ENCODE assay signal across 8 mouse cellular contexts in the genomic region with DNA sequence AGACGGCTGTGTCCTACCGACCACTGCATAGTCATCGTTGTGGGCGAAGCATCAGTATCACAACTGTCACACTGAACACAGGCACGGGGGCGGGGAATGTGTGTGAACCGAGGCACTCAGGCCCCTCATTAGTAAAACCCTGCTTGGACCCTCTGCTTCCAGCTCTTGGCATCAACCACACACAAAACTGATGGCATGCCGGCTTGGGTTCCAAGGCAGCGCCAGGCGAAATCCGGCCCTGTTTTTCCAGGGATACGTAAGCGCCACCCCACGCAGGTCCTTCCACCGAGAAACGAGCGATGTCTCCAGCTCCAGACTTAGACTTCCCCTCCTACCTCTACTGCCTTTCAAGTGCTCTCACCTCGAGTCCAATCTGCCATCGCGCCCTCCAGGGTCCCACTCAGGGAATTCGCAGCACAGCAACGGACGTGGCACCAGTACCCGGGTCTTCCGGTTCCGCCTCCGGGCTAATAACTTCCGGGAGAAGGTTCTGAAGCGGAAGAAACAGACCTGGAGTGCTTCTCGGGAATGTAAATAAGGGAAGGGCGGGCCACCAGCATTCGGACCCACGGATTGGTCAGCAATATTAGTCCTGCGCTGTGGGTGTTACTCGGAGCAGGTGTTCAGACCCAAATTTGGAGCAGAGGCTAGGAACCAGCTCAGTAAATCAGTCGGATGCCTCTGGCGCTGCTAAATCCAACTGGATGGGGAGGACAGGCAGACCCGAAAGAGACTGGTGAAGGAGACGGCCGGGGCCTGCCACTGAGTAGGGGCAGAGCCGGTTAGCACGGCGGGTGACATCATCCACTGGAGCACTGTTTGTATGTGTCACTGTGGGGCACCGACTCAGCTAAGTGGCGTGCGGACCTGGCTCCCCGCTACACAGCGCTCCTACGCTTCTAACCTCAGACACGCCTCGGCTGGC. TPM values are rescaled to one million over a fixed set of nuclear protein-coding genes. Genes with fewer than 3 reads are reported as not detected.
A peak's percentile ranks its signal among the peaks of the same experiment; 100 is the strongest.
DNase-seq lines count a peak whose midpoint lies in the region; ATAC-seq and TF ChIP-seq lines count a peak whose summit lies in the region.

A gene (minus strand): TSS at position 472 of the 925 bp plus-strand sequence.

- no peak for TF ChIP-seq CTCF in gastrocnemius, adult 2 months (IDR thresholded peaks at IDR 0.05)
- peak; percentile 40; the same call in 1 of the 2 replicates for TF ChIP-seq CTCF in hindbrain, postnatal 0 days (IDR thresholded peaks at IDR 0.05; ENCODE audit: low read depth)
- TF ChIP-seq CTCF in left cerebral cortex, adult 2 months (IDR thresholded peaks at IDR 0.05), result no peak

- peak; percentile 66 for ATAC-seq in common myeloid progenitor, adult 5-6 weeks (replicated peaks; ENCODE audit: low read depth, poor library complexity, severe bottlenecking)
- peak; percentile 83 for ATAC-seq in hindbrain, postnatal 0 days
- ATAC-seq in megakaryocyte, adult 5-6 weeks (ENCODE audit: poor library complexity, severe bottlenecking), result peak; percentile 62

- no peaks in the 10 kb centered on the region for H3K27me3 ChIP-seq in hindbrain, postnatal 0 days (ENCODE audit: insufficient read depth, low read length)

- WGBS in hindbrain, postnatal 0 days, result 1% methylated on average over 51 of the region's 51 CpGs

- H3K4me3 ChIP-seq in gastrocnemius, adult 2 months, result peak within 1 kb of the TSS; percentile 96
- peak within 1 kb of the TSS; percentile 88 for H3K4me3 ChIP-seq in hindbrain, postnatal 0 days (ENCODE audit: low read length)
- peak within 1 kb of the TSS; percentile 75 for H3K4me3 ChIP-seq in left cerebral cortex, adult 2 months

- H3K9me3 ChIP-seq in hindbrain, postnatal 0 days (ENCODE audit: low read length), result no peaks in the 10 kb centered on the region

- H3K9ac ChIP-seq in hindbrain, postnatal 0 days (replicated peaks; ENCODE audit: low read length), result peak within 1 kb of the TSS; percentile 80

- intact Hi-C loops in gastrocnemius, adult 2 months (cut with DNase I), result loop anchor here (2.0 kb wide), 2 partner anchors 25 to 47 kb away; a partner anchor contains a TSS
- intact Hi-C loops in left cerebral cortex, adult 2 months (cut with DNase I), result loop anchor here (5.0 kb wide), 1 partner anchor 316 kb away; a partner anchor contains a TSS

- peaks cover 23% of the 10 kb centered on the region for H3K4me1 ChIP-seq in hindbrain, postnatal 0 days (ENCODE audit: insufficient read depth, low read length)

- DNase-seq in WW6 (ENCODE audit: low read depth, low spot score), result peak; percentile 79
- DNase-seq in gastrocnemius, adult 2 months, result peak; percentile 91
- DNase-seq in hindbrain, postnatal 0 days (ENCODE audit: low spot score), result peak; percentile 94
- DNase-seq in left cerebral cortex, adult 2 months (ENCODE audit: extremely low spot score in 1 of 2, low spot score in 2 of 2), result peak; percentile 74 to 82
- peak; percentile 84 to 89 for DNase-seq in right cerebral cortex, adult 2 months (ENCODE audit: low spot score in 2 of 2)
- DNase-seq in urinary bladder, postnatal 14 days (ENCODE audit: low spot score), result peak; percentile 87

- peak within 1 kb of the TSS; percentile 97 for H3K4me2 ChIP-seq in hindbrain, postnatal 0 days (ENCODE audit: low read depth, low read length)

- peak within 1 kb of the TSS; percentile 99 for H3K27ac ChIP-seq in gastrocnemius, adult 2 months
- peak within 1 kb of the TSS; percentile 96 for H3K27ac ChIP-seq in hindbrain, postnatal 0 days
- peak within 1 kb of the TSS; percentile 90 for H3K27ac ChIP-seq in left cerebral cortex, adult 2 months

- H3K36me3 ChIP-seq in hindbrain, postnatal 0 days (ENCODE audit: insufficient read depth, low read length), result peaks cover 49% of the 10 kb centered on the region; the same call in 1 of the 2 replicates

RNA-seq across cellular contexts. Expression of the gene that starts here (rescaled TPM):
- 0.50 TPM in 1 of 2 replicates, not detected in the other for total RNA-seq in common myeloid progenitor, adult 5-6 weeks (2017)
- not detected for total RNA-seq in gastrocnemius, adult 2 months (2021)
- 0.47 and 1.9 TPM in 2 replicates for total RNA-seq in hindbrain, postnatal 0 days (2014; rRNA removed)
- not detected in 2 replicates for polyA plus RNA-seq in hindbrain, postnatal 0 days (2015; fragmentation: Nextera tagmentation; extraction: Ambion mirVana)
- total RNA-seq in left cerebral cortex, adult 2 months (2021), result 1 to 10 TPM; 1.5 to 2.6 TPM
- not detected in 2 replicates for total RNA-seq in megakaryocyte, adult 5-6 weeks (2015)
- not detected in 2 replicates for total RNA-seq in megakaryocyte, adult 5-6 weeks (2017)

Comparison
In these comparisons a context has a peak if more than half of its experiments do, and no peak if none do; other contexts are left out.
1. Peak in every context shown above with its lines: DNase-seq, ATAC-seq, H3K4me3 ChIP-seq and H3K27ac ChIP-seq.
2. Peak in ATAC-seq in common myeloid progenitor, adult 5-6 weeks; RNA of the gene not detected or under 1 TPM.
3. Peak in DNase-seq, H3K4me3 ChIP-seq and H3K27ac ChIP-seq in gastrocnemius, adult 2 months; RNA of the gene not detected or under 1 TPM.
4. Peak in ATAC-seq in megakaryocyte, adult 5-6 weeks; RNA of the gene not detected or under 1 TPM.